Mouse (Mus musculus) liver, embryonic 16.5 days (tissue): Measurements from ENCODE around the gene Vwa3a. TPM values are rescaled to one million over a fixed set of nuclear protein-coding genes. Genes with fewer than 3 reads are reported as not detected.

Experiments
- ATAC-seq: fragments of 200-750 bp; cut with Nextera tagmentation; 2 replicates; pipeline ENCODE4 v1.8.0; 2017; ENCODE audit warnings: low read depth, mild to moderate bottlenecking, moderate number of reproducible peaks, moderate library complexity
- H3K27ac ChIP-seq: fragments of 300-500 bp; sonication (generic); 2 replicates; pipeline ENCODE4 v1.5.1; 2014; ENCODE audit warnings: mild to moderate bottlenecking, low read length
- H3K27me3 ChIP-seq: fragments of 300-500 bp; sonication (generic); 2 replicates; pipeline ENCODE4 v1.6.1; 2014; ENCODE audit warnings: low read depth, low read length, mixed read lengths; ENCODE audit not compliant: control insufficient read depth, insufficient read depth
- H3K36me3 ChIP-seq: fragments of 300-500 bp; sonication (generic); 2 replicates; pipeline ENCODE4 v1.6.1; 2014; ENCODE audit warnings: mild to moderate bottlenecking; ENCODE audit not compliant: control insufficient read depth, insufficient read depth
- H3K4me1 ChIP-seq: fragments of 300-500 bp; sonication (generic); 2 replicates; pipeline ENCODE4 v1.6.1; 2014; ENCODE audit warnings: low read depth, low read length, mixed read lengths; ENCODE audit not compliant: control insufficient read depth
- H3K4me2 ChIP-seq: fragments of 300-500 bp; sonication (generic); 2 replicates; pipeline ENCODE4 v1.6.1; 2014; ENCODE audit warnings: low read depth, low read length, mixed read lengths
- H3K4me3 ChIP-seq: fragments of 300-500 bp; sonication (generic); 2 replicates; pipeline ENCODE4 v1.5.1; 2014; ENCODE audit warnings: low read depth, mild to moderate bottlenecking, low read length
- H3K9ac ChIP-seq: fragments of 300-500 bp; sonication (generic); 2 replicates; pipeline ENCODE4 v1.6.1; 2014; ENCODE audit warnings: low read depth, low read length
- H3K9me3 ChIP-seq: fragments of 300-500 bp; sonication (generic); replicated peaks from 2 replicates; pipeline ENCODE4 v1.6.1; 2016; ENCODE audit warnings: low read length; ENCODE audit not compliant: control insufficient read depth
- WGBS: fragments of 180-500 bp; shearing (Covaris S2); extraction: QIAGEN DNeasy Blood & Tissue Kit; methylation state at CpG from one replicate; pipeline ENCODE4 v1.1.7; 2014; ENCODE audit not compliant: insufficient replicate concordance; 5-methylcytosine and 5-hydroxymethylcytosine counted together
- polyA plus RNA-seq: library from polyadenylated mRNA; unstranded; fragments of >200 nt; fragmentation: Nextera tagmentation; extraction: Ambion mirVana; gene quantifications from 2 replicates; pipeline ENCODE4 v1.2.1, GENCODE M21; 2015

Vwa3a gene
- polyA plus RNA-seq, 1 experiment from 2014 or later, result 0.22 TPM

DNA sequence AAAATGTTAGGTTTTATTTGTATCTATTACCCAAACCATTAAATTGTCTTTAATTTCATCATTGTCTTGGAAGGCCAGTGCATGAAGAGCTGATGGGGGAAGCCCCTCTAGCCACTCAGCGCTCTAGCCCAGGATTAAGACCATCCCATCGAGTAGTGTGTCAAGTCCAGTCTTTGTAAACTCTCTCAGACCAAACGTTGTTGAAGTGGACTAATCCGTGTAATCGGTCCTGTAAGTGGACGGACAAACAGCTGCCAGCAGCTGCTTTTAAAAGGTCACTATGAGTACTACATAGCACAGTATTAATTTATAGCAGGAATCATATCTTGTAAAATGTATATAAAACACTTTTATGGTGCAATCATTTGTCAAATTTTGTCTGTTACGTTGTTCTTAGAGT is 6.2 kb upstream of the Vwa3a start:
- Histone ChIP-seq H3K4me1 (peaks cover 7% of the 10 kb centered on the region), H3K27ac (no peak overlapping the region), H3K36me3 (peaks cover 3% of the 10 kb centered on the region), H3K4me3 (no peak overlapping the region), H3K4me2 (no peak overlapping the region), H3K27me3 (no peaks in the 10 kb centered on the region), H3K9ac (no peak overlapping the region), H3K9me3 (no peaks in the 10 kb centered on the region)
- WGBS, result 74% methylated on average over 7 of the region's 7 CpGs
- ATAC-seq, result no peak

DNA sequence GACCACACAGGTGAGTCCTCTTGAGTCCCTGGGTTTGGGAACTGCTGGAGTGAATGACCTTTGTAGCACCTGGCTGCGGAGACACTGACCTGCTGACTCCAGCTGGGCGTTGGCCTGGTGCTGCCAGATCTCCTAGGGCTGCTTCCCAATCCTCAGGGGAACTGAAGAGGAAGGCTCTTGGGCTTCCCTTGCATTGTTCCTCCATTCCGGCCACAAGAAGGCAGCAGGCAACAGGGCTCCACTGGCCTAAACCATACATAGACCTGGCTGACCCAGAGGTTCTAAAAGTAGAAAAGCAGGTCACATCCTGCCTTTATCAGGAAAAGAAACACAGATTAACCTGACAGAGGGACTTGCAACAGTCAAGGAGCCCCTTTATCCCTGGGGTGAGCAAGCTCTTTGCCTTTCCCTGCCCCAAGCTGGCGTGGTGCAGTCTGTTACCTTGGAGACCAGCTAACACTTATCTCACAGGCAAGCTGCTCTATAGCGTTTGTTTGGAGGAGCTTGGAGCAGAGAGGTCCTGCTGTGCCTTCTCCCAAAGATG is 512 bp downstream of the Vwa3a start:
- 18% methylated on average over 5 of the region's 5 CpGs for WGBS
- H3K9ac ChIP-seq, result no peak overlapping the region
- H3K4me2 ChIP-seq, result no peak overlapping the region
- ATAC-seq, result no peak
- no peak overlapping the region for H3K27ac ChIP-seq
- no peaks in the 10 kb centered on the region for H3K36me3 ChIP-seq
- H3K9me3 ChIP-seq, result no peaks in the 10 kb centered on the region
- no peaks in the 10 kb centered on the region for H3K4me1 ChIP-seq
- H3K4me3 ChIP-seq, result no peak overlapping the region
- H3K27me3 ChIP-seq, result no peaks in the 10 kb centered on the region; the same call in 1 of the 2 replicates

DNA sequence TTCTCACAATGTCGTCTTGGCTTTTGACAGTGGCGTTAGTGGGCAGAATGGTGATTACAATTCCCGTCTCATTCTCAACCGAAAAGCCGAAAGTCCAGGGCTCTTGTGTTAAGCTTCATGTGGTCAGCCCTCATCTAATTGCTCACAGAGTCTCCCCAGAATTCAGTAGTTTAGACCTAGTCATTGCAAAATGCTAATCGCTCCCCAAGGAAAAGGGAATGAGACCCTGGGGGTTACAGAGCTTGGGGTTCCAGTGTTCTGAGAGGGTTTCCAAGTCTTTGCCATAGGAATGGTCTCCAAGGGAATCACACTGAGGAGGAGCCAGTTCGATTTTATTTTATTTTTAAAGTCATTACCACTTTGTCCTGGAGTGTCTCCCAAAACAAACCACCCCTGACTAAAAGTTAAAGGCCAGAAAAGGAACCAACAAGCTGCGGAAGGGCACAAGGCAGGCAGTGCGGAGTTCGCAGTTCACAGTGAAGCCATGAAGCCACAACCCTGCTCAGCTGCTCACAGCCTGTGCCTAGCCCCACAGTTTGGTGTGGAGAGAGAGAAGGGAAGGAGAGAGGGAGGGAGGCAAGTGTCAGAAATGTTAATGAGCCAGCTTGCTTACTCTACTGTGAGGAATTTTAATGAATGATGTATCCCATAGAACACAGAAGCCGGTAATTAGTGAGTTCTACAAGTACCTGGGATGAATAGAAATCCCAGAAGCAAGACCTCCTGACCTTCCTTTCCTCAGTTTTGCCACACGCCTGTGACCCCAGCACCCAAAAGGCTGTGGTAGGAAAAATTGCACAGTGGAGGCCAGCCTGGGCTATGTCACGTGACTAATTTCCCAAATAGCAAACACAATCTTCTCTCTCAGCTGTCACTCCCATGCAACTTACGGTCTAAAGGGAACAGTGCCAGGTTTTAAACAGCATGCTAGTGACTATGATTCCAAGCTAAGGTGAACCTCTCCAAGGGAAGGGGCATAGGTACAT is 4.5 kb downstream of the Vwa3a start:
- 66% methylated on average over 14 of the region's 14 CpGs for WGBS
- H3K4me1 ChIP-seq, result no peaks in the 10 kb centered on the region
- H3K4me3 ChIP-seq, result no peak overlapping the region
- no peak overlapping the region for H3K9ac ChIP-seq
- H3K27me3 ChIP-seq, result no peaks in the 10 kb centered on the region; the same call in 1 of the 2 replicates
- no peak overlapping the region for H3K4me2 ChIP-seq
- no peaks in the 10 kb centered on the region for H3K36me3 ChIP-seq
- ATAC-seq, result no peak
- H3K27ac ChIP-seq, result no peak overlapping the region
- no peaks in the 10 kb centered on the region for H3K9me3 ChIP-seq

DNA sequence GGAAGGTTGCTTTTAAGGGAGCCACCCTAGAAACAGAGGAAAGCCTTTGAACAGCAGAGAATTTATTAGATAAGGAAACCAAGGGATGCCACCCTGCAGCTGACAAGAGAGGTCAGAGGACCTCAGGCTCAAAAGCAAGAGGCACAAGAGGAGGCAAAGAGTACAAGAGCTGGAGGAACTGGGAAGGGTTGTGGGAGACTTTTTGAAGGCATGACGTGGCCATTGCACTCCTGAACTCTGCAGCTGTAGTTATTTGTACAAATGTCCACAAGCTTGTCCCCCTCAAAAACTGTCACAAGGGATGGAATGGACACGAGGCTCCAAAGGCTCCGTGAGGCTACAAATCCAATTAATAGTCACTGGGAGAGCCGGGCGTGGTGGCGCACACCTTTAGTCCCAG is 5.5 kb downstream of the Vwa3a start:
- no peak for ATAC-seq
- Histone ChIP-seq H3K27me3 (no peaks in the 10 kb centered on the region; the same call in 1 of the 2 replicates), H3K9me3 (no peaks in the 10 kb centered on the region), H3K36me3 (no peaks in the 10 kb centered on the region), H3K4me3 (no peak overlapping the region), H3K4me2 (no peak overlapping the region), H3K27ac (no peak overlapping the region), H3K9ac (no peak overlapping the region), H3K4me1 (no peaks in the 10 kb centered on the region)
- 74% methylated on average over 6 of the region's 6 CpGs for WGBS

DNA sequence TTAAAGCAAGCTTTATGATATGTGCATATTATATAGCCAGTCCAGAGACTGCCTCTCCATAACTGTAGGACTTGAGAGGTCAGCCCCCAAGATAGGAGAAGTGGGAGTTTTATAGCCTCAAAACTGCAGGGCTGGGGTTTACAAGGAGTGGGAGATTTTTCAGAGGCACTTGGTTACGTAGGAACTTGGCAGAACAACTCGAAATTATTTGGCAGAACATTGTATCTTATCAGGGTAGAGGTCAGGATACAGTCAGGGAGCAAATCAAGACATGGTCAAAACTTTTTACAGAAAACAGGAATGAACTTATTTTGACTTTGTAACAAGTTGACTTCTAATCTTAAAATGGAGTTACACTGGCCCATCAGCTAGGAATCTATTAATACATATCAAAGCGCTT is 6.9 kb downstream of the Vwa3a start:
- no peaks in the 10 kb centered on the region; the same call in 1 of the 2 replicates for H3K27me3 ChIP-seq
- H3K4me2 ChIP-seq, result no peak overlapping the region
- no peaks in the 10 kb centered on the region for H3K9me3 ChIP-seq
- no peak for ATAC-seq
- H3K27ac ChIP-seq, result no peak overlapping the region
- H3K4me1 ChIP-seq, result no peaks in the 10 kb centered on the region
- 49% methylated on average over 3 of the region's 3 CpGs for WGBS
- H3K4me3 ChIP-seq, result no peak overlapping the region
- H3K9ac ChIP-seq, result no peak overlapping the region
- H3K36me3 ChIP-seq, result no peaks in the 10 kb centered on the region

DNA sequence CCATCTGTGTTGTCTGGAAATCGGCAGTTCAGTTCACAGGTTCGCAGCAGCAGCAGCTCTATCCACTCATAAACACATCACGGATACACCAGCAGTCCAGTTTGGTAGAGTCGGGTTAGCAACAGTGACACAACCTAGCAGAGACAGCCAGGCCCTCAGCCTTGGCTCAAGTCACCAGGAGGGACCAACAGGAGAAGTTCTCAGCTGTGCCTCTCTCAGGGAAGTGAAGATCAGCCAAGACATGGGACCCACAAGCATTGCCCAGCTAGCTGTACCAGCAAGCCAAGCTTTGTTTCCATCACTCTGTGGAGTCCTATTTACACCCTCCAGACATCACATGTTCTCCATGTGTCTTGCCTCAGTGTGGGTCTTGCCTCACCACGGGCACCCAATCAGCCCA is 7.7 kb downstream of the Vwa3a start:
- no peak for ATAC-seq
- no peak overlapping the region for H3K9ac ChIP-seq
- no peak overlapping the region for H3K27ac ChIP-seq
- H3K36me3 ChIP-seq, result no peaks in the 10 kb centered on the region
- WGBS, result 57% methylated on average over 5 of the region's 5 CpGs
- H3K27me3 ChIP-seq, result no peaks in the 10 kb centered on the region; the same call in 1 of the 2 replicates
- H3K4me1 ChIP-seq, result no peaks in the 10 kb centered on the region
- no peaks in the 10 kb centered on the region for H3K9me3 ChIP-seq
- H3K4me3 ChIP-seq, result no peak overlapping the region
- H3K4me2 ChIP-seq, result no peak overlapping the region

DNA sequence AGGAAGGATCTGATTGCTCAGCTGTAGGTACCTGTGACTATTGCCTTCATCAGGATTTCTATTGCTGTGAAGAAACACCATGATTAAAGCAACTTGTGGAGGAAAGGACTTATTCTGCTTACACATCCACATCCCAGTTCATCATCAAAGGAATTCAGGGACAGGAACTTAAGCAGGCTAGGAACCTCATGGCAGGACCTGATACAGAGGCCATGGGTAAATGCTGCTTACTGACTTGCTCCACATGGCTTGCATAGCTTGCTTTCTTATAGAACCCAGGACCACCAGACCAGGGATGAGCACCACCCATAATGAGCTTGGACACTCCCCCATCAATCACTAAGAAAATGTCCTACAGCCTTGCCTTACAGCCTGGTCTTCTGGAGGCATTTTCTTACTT is 9.4 kb downstream of the Vwa3a start:
- Histone ChIP-seq H3K9me3 (no peaks in the 10 kb centered on the region), H3K9ac (no peak overlapping the region), H3K4me1 (no peaks in the 10 kb centered on the region), H3K4me2 (no peak overlapping the region), H3K36me3 (no peaks in the 10 kb centered on the region), H3K4me3 (no peak overlapping the region), H3K27me3 (no peaks in the 10 kb centered on the region), H3K27ac (no peak overlapping the region)
- ATAC-seq, result no peak

DNA sequence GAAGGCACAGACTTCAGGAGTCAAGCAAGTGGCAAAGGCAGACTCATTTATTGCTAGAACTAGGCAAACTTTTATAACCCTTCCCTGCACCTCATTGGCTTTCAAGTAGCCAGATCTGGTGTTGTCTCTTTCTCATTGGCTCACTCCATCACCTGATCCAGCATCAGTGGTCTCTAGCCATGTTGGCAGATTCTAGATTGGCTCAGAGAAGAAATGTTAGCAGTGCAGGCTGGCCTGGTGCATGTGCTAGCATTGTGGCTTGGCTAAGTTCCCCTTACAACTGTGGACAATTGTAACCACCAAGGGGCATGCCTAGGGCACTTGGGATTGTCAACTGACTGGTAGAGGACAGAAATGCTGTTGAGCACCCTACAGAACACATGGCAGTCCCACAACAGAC is 12.2 kb downstream of the Vwa3a start:
- Histone ChIP-seq H3K4me2 (no peak overlapping the region), H3K4me3 (no peak overlapping the region), H3K4me1 (no peaks in the 10 kb centered on the region), H3K27ac (no peak overlapping the region), H3K9me3 (no peaks in the 10 kb centered on the region), H3K9ac (no peak overlapping the region), H3K27me3 (no peaks in the 10 kb centered on the region), H3K36me3 (no peaks in the 10 kb centered on the region)
- ATAC-seq, result no peak

DNA sequence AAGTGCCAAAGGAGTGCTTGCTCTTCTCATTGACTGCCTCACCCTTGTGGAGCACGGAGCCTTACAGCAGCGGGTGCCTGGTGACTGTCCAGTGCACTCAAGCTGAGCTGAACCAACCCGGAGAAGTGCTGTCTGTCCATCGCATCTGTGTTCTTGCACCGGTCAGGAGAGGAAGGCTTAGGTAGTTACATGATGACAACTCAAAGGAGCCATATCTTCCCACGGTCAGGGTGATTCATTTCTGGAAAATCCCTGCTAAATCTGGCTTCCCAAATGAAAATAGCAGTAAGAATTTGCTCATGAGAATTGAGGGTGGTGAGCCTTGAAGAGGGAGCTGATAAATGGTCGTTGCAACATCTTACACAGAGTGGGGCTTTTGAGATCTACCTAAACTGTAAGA is 12.8 kb downstream of the Vwa3a start:
- no peak overlapping the region for H3K9ac ChIP-seq
- no peak overlapping the region for H3K4me2 ChIP-seq
- H3K27ac ChIP-seq, result no peak overlapping the region
- H3K27me3 ChIP-seq, result no peaks in the 10 kb centered on the region
- WGBS, result 61% methylated on average over 7 of the region's 7 CpGs
- H3K9me3 ChIP-seq, result no peaks in the 10 kb centered on the region
- H3K36me3 ChIP-seq, result no peaks in the 10 kb centered on the region
- H3K4me3 ChIP-seq, result no peak overlapping the region
- no peak for ATAC-seq
- H3K4me1 ChIP-seq, result no peaks in the 10 kb centered on the region
